Mouse (Mus musculus) MEL (cell line): ENCODE data around the gene Poldip3. TPM values are rescaled to one million over a fixed set of nuclear protein-coding genes. Genes with fewer than 3 reads are reported as not detected.

Experiments used
- DNase-seq: peaks from one replicate; pipeline ENCODE4 v3.0.0; 2011; ENCODE audit warnings: low read depth, low spot score
- H3K27ac ChIP-seq: 2 replicates; pipeline ENCODE4 v1.5.1; 2012; ENCODE audit warnings: low read depth, mild to moderate bottlenecking, control low read depth, low read length, moderate library complexity; ENCODE audit not compliant: control insufficient read depth
- H3K27me3 ChIP-seq, 2 experiments: fragments of 150-350 bp in 1 of 2; sonication (generic) in 1 of 2; 2 replicates each; pipeline ENCODE4 v1.6.1; 2012; ENCODE audit warnings: low read length in 2 of 2, mild to moderate bottlenecking in 2 of 2, improper control_type of control experiment in 1 of 2, moderate library complexity in 1 of 2; ENCODE audit not compliant: insufficient read depth in 2 of 2, control insufficient read depth in 1 of 2
- H3K36me3 ChIP-seq, 2 experiments: 2 replicates each; pipeline ENCODE4 v1.6.1; 2012 to 2014; ENCODE audit warnings: low read length in 2 of 2, improper control_type of control experiment in 1 of 2, inconsistent platforms in 1 of 2, mild to moderate bottlenecking in 1 of 2; ENCODE audit not compliant: insufficient read depth in 2 of 2, control insufficient read depth in 1 of 2
- H3K4me1 ChIP-seq, 2 experiments: fragments of 150-350 bp in 1 of 2; sonication (generic) in 1 of 2; 2 replicates each; pipeline ENCODE4 v1.6.1; 2012; ENCODE audit warnings: low read length in 2 of 2, improper control_type of control experiment in 1 of 2, mild to moderate bottlenecking in 1 of 2; ENCODE audit not compliant: insufficient read depth in 2 of 2, control insufficient read depth in 1 of 2
- H3K4me3 ChIP-seq, 2 experiments: fragments of 150-350 bp in 1 of 2; sonication (generic) in 1 of 2; 2 replicates each; pipeline ENCODE4 v1.5.1; 2012; ENCODE audit warnings: low read depth in 2 of 2, low read length in 2 of 2, mild to moderate bottlenecking in 2 of 2, moderate library complexity in 2 of 2, control low read depth in 1 of 2, improper control_type of control experiment in 1 of 2; ENCODE audit not compliant: control insufficient read depth in 1 of 2, insufficient read depth in 1 of 2
- H3K79me2 ChIP-seq: 2 replicates; pipeline ENCODE4 v1.6.1; 2012; ENCODE audit warnings: mild to moderate bottlenecking, low read length, moderate library complexity; ENCODE audit not compliant: control insufficient read depth, poor library complexity, insufficient read depth
- H3K9ac ChIP-seq: 2 replicates; pipeline ENCODE4 v1.6.1; 2012; ENCODE audit warnings: low read depth, mild to moderate bottlenecking, control low read depth, low read length, moderate library complexity; ENCODE audit not compliant: control insufficient read depth, poor library complexity, severe bottlenecking
- H3K9me3 ChIP-seq: fragments of 150-350 bp; sonication (generic); replicated peaks from 2 replicates; pipeline ENCODE4 v1.6.1; 2012; ENCODE audit warnings: mild to moderate bottlenecking, low read length, improper control_type of control experiment, moderate library complexity; ENCODE audit not compliant: insufficient read depth
- BHLHE40 ChIP-seq: IDR thresholded peaks from 2 replicates; pipeline ENCODE4 v1.6.1; 2012; ENCODE audit warnings: low read depth, mild to moderate bottlenecking, inconsistent platforms, low read length, improper control_type of control experiment, borderline replicate concordance
- CHD2 ChIP-seq: IDR thresholded peaks from 2 replicates; pipeline ENCODE4 v1.6.1; 2011; ENCODE audit warnings: low read length, improper control_type of control experiment
- ELF1 ChIP-seq: IDR thresholded peaks from 2 replicates; pipeline ENCODE4 v1.6.1; 2014; ENCODE audit warnings: low read depth, mild to moderate bottlenecking, inconsistent platforms, low read length, improper control_type of control experiment, moderate library complexity
- EP300 ChIP-seq, 2 experiments: IDR thresholded peaks; 2 replicates each; pipeline ENCODE4 v1.6.1; 2011; ENCODE audit warnings: improper control_type of control experiment in 2 of 2, low read length in 2 of 2, low read depth in 1 of 2, mild to moderate bottlenecking in 1 of 2
- GABPA ChIP-seq: IDR thresholded peaks from 2 replicates; pipeline ENCODE4 v1.6.1; 2012; ENCODE audit warnings: low read depth, mild to moderate bottlenecking, inconsistent platforms, low read length, improper control_type of control experiment, moderate library complexity
- GATA1 ChIP-seq: IDR thresholded peaks from 2 replicates; pipeline ENCODE4 v1.6.1; 2011; ENCODE audit warnings: low read depth, low read length, improper control_type of control experiment
- HCFC1 ChIP-seq: IDR thresholded peaks from 2 replicates; pipeline ENCODE4 v1.6.1; 2012; ENCODE audit warnings: low read depth, mild to moderate bottlenecking, inconsistent platforms, low read length, improper control_type of control experiment, moderate library complexity
- KAT2A ChIP-seq: conservative IDR thresholded peaks from 2 replicates; pipeline ENCODE4 v1.6.1; 2012; ENCODE audit warnings: low read depth, low read length, improper control_type of control experiment, inconsistent platforms
- MEF2A ChIP-seq: IDR thresholded peaks from 2 replicates; pipeline ENCODE4 v1.6.1; 2014; ENCODE audit warnings: low read depth, mild to moderate bottlenecking, inconsistent platforms, low read length, improper control_type of control experiment; ENCODE audit not compliant: poor library complexity, insufficient replicate concordance, severe bottlenecking; ENCODE audit errors: extremely low read depth
- MYB ChIP-seq: IDR thresholded peaks from 2 replicates; pipeline ENCODE4 v1.6.1; 2011; ENCODE audit warnings: mild to moderate bottlenecking, low read depth, low read length, improper control_type of control experiment
- MYC ChIP-seq: IDR thresholded peaks from 2 replicates; pipeline ENCODE4 v1.6.1; 2011; ENCODE audit warnings: low read depth, mild to moderate bottlenecking, low read length, improper control_type of control experiment, moderate library complexity
- NELFE ChIP-seq: IDR thresholded peaks from 2 replicates; pipeline ENCODE4 v1.6.1; 2011; ENCODE audit warnings: low read depth, low read length, improper control_type of control experiment
- NRF1 ChIP-seq: IDR thresholded peaks from 2 replicates; pipeline ENCODE4 v1.6.1; 2014; ENCODE audit warnings: low read depth, mild to moderate bottlenecking, inconsistent platforms, low read length, improper control_type of control experiment, moderate library complexity; ENCODE audit not compliant: poor library complexity, insufficient read depth, severe bottlenecking
- POLR2A ChIP-seq, 2 experiments: IDR thresholded peaks; 2 replicates each; pipeline ENCODE4 v1.6.1; 2011 to 2012; ENCODE audit warnings: low read length in 2 of 2, mild to moderate bottlenecking in 2 of 2, control low read depth in 1 of 2, improper control_type of control experiment in 1 of 2, low read depth in 1 of 2, moderate library complexity in 1 of 2; ENCODE audit not compliant: control insufficient read depth in 1 of 2, insufficient read depth in 1 of 2, poor library complexity in 1 of 2
- POLR2AphosphoS5 ChIP-seq: IDR thresholded peaks from 2 replicates; pipeline ENCODE4 v1.6.1; 2012; ENCODE audit warnings: low read depth, borderline replicate concordance, mild to moderate bottlenecking, inconsistent platforms, low read length, moderate library complexity, mixed read lengths
- SIN3A ChIP-seq: IDR thresholded peaks from 2 replicates; pipeline ENCODE4 v1.6.1; 2012; ENCODE audit warnings: low read length, improper control_type of control experiment, inconsistent platforms
- TAL1 ChIP-seq: IDR thresholded peaks from 2 replicates; pipeline ENCODE4 v1.6.1; 2012; ENCODE audit warnings: mild to moderate bottlenecking, inconsistent platforms, low read length, moderate library complexity, mixed read lengths
- TBP ChIP-seq: IDR thresholded peaks from 2 replicates; pipeline ENCODE4 v1.8.0; 2011; ENCODE audit warnings: low read depth, low read length, improper control_type of control experiment
- UBTF ChIP-seq: IDR thresholded peaks from 2 replicates; pipeline ENCODE4 v1.6.1; 2012; ENCODE audit warnings: low read depth, mild to moderate bottlenecking, inconsistent platforms, low read length, improper control_type of control experiment, moderate library complexity, borderline replicate concordance; ENCODE audit not compliant: insufficient read depth
- USF1 ChIP-seq: IDR thresholded peaks from 2 replicates; pipeline ENCODE4 v1.6.1; 2014; ENCODE audit warnings: low read depth, mild to moderate bottlenecking, inconsistent platforms, low read length, improper control_type of control experiment, moderate library complexity
- USF2 ChIP-seq, 2 experiments: IDR thresholded peaks; 2 replicates each; pipeline ENCODE4 v1.6.1; 2011 to 2012; ENCODE audit warnings: improper control_type of control experiment in 2 of 2, low read length in 2 of 2, borderline replicate concordance in 1 of 2, inconsistent platforms in 1 of 2, low read depth in 1 of 2, mild to moderate bottlenecking in 1 of 2; ENCODE audit not compliant: insufficient read depth in 1 of 2
- ZC3H11A ChIP-seq: IDR thresholded peaks from 2 replicates; pipeline ENCODE4 v1.6.1; 2012; ENCODE audit warnings: low read depth, mild to moderate bottlenecking, inconsistent platforms, low read length, improper control_type of control experiment
- ZKSCAN1 ChIP-seq: IDR thresholded peaks from 2 replicates; pipeline ENCODE4 v1.6.1; 2012; ENCODE audit warnings: low read depth, mild to moderate bottlenecking, inconsistent platforms, low read length, improper control_type of control experiment, moderate library complexity
- ZNF384 ChIP-seq: IDR thresholded peaks from 2 replicates; pipeline ENCODE4 v1.6.1; 2012; ENCODE audit warnings: low read depth, mild to moderate bottlenecking, inconsistent platforms, low read length, improper control_type of control experiment
- polyA plus RNA-seq, 2 experiments: library from polyadenylated mRNA; stranded (reverse) in 1 of 2; unstranded in 1 of 2; fragments of >175 nt in 1 of 2; fragments of >200 nt in 1 of 2; gene quantifications; 2 replicates each; pipeline versions ENCODE4 v1.2.1 to v1.2.4; 2012; ENCODE audit warnings: low replicate concordance in 2 of 2, low read depth in 1 of 2; ENCODE audit not compliant: insufficient read length in 2 of 2, insufficient read depth in 1 of 2, missing spikeins in 1 of 2
- total RNA-seq: library from RNA; depleted of rRNA; stranded (reverse); fragments of 300-350 nt; gene quantifications from 2 replicates; pipeline ENCODE4 v1.2.3, GENCODE M21; 2012

Gene Poldip3
- total and polyA plus RNA-seq, 3 experiments, result 113 to 123 TPM; not detected in 1

- H3K9ac ChIP-seq, result no peak overlapping the region
- no peaks in the 10 kb centered on the region for H3K36me3 ChIP-seq
- H3K9me3 ChIP-seq, result no peaks in the 10 kb centered on the region
- H3K4me3 ChIP-seq, result no peak overlapping the region
- TF ChIP-seq HCFC1 (no peak), MYB (no peak), NELFE (no peak), ZKSCAN1 (no peak), USF2 (IDR thresholded peaks at IDR 0.05; ENCODE audit: borderline replicate concordance in 1 of 2, insufficient read depth in 1 of 2, low read depth in 1 of 2, low read length in 2 of 2) (no peak), EP300 (IDR thresholded peaks at IDR 0.05; ENCODE audit: low read depth in 1 of 2, low read length in 2 of 2) (no peak), TAL1 (no peak), GATA1 (no peak), MEF2A (no peak), ZC3H11A (no peak), POLR2AphosphoS5 (no peak), BHLHE40 (no peak), TBP (no peak), ELF1 (no peak), USF1 (no peak), MYC (no peak), UBTF (no peak)
- TF ChIP-seq, all 39 proteins: peak for 0
- H3K27me3 ChIP-seq, result no peaks in the 10 kb centered on the region
- H3K27ac ChIP-seq, result no peak overlapping the region
- DNase-seq, result no peak
- no peaks in the 10 kb centered on the region for H3K4me1 ChIP-seq
- H3K79me2 ChIP-seq, result no peaks in the 10 kb centered on the region
Measured at GRCm38 (mm10) chr15:83158587-83159160, 9.5 kb upstream of the Poldip3 start.

- H3K9ac ChIP-seq, result no peak overlapping the region
- H3K27me3 ChIP-seq, result no peaks in the 10 kb centered on the region
- no peaks in the 10 kb centered on the region for H3K4me1 ChIP-seq
- no peaks in the 10 kb centered on the region for H3K79me2 ChIP-seq
- no peak for DNase-seq
- H3K9me3 ChIP-seq, result no peaks in the 10 kb centered on the region
- no peaks in the 10 kb centered on the region for H3K36me3 ChIP-seq
- no peak overlapping the region for H3K4me3 ChIP-seq
- TF ChIP-seq CHD2, result no peak
- no peak for TF ChIP-seq GABPA
- TF ChIP-seq NRF1, result no peak
- no peak for TF ChIP-seq POLR2A (IDR thresholded peaks at IDR 0.05; ENCODE audit: control insufficient read depth in 1 of 2, insufficient read depth in 1 of 2, low read depth in 1 of 2, low read length in 2 of 2, poor library complexity in 1 of 2)
- TF ChIP-seq BHLHE40, result no peak
- no peak for TF ChIP-seq KAT2A
- no peak for TF ChIP-seq USF2 (IDR thresholded peaks at IDR 0.05; ENCODE audit: borderline replicate concordance in 1 of 2, insufficient read depth in 1 of 2, low read depth in 1 of 2, low read length in 2 of 2)
- no peak for TF ChIP-seq MYB
- TF ChIP-seq ZNF384, result no peak
- no peak for TF ChIP-seq SIN3A
- no peak for TF ChIP-seq TBP
- TF ChIP-seq NELFE, result no peak
- TF ChIP-seq MYC, result no peak
- TF ChIP-seq, all 39 proteins: peak for 0
- H3K27ac ChIP-seq, result no peak overlapping the region
Measured at GRCm38 (mm10) chr15:83157667-83158064, 8.5 kb upstream of the Poldip3 start.
